Mouse (Mus musculus): Measurements from ENCODE around the gene Rhag. TPM values are rescaled to one million over a fixed set of nuclear protein-coding genes. Genes with fewer than 3 reads are reported as not detected.

Gene Rhag
- polyA plus RNA-seq, 1 experiment from 2014 or later, result 0.36 TPM

GRCm38 (mm10) chr17:40806550-40806949 lies 4.4 kb upstream of the Rhag start:
- no peaks in the 10 kb centered on the region for H3K4me1 ChIP-seq (replicated peaks; ENCODE audit: insufficient read depth, low read length)
- H3K36me3 ChIP-seq (ENCODE audit: insufficient read depth, low read length), result no peaks in the 10 kb centered on the region
- TF ChIP-seq CTCF (IDR thresholded peaks at IDR 0.05; ENCODE audit: low read depth), result no peak
- H3K4me2 ChIP-seq (ENCODE audit: low read length), result no peak overlapping the region
- H3K27me3 ChIP-seq (ENCODE audit: insufficient read depth, low read length), result no peaks in the 10 kb centered on the region
- no peaks in the 10 kb centered on the region for H3K9me3 ChIP-seq (replicated peaks; ENCODE audit: low read length)
- no peak overlapping the region for H3K27ac ChIP-seq
- no peak overlapping the region for H3K4me3 ChIP-seq (replicated peaks; ENCODE audit: low read depth, low read length)
- 37% methylated on average over 3 of the region's 3 CpGs for WGBS
- ATAC-seq (replicated peaks; ENCODE audit: low FRiP score, low read depth) (no peak), DNase-seq (ENCODE audit: low spot score) (no peak)
- H3K9ac ChIP-seq (ENCODE audit: low read depth, low read length), result no peak overlapping the region

- no peaks in the 10 kb centered on the region for H3K36me3 ChIP-seq (ENCODE audit: insufficient read depth, low read length)
- no peak for TF ChIP-seq CTCF (IDR thresholded peaks at IDR 0.05; ENCODE audit: low read depth)
- no peak within 1 kb of the TSS for H3K9ac ChIP-seq (ENCODE audit: low read depth, low read length)
- H3K4me2 ChIP-seq (ENCODE audit: low read length), result no peak within 1 kb of the TSS
- no peaks in the 10 kb centered on the region for H3K9me3 ChIP-seq (replicated peaks; ENCODE audit: low read length)
- H3K27me3 ChIP-seq (ENCODE audit: insufficient read depth, low read length), result no peaks in the 10 kb centered on the region
- H3K27ac ChIP-seq, result no peak within 1 kb of the TSS
- H3K4me1 ChIP-seq (replicated peaks; ENCODE audit: insufficient read depth, low read length), result no peaks in the 10 kb centered on the region
- DNase-seq (ENCODE audit: low spot score) (no peak), ATAC-seq (replicated peaks; ENCODE audit: low FRiP score, low read depth) (no peak)
- 22% methylated on average over 2 of the region's 2 CpGs for WGBS
- H3K4me3 ChIP-seq (replicated peaks; ENCODE audit: low read depth, low read length), result no peak within 1 kb of the TSS
Observed at GRCm38 (mm10) chr17:40806953-40807572, 3.9 kb upstream of the Rhag start, which contains the start of gene Crisp2. TSS of gene Crisp2 (minus strand) at chr17:40807003.

GRCm38 (mm10) chr17:40808071-40808470 lies 2.9 kb upstream of the Rhag start:
- no peak overlapping the region for H3K27ac ChIP-seq
- ATAC-seq (replicated peaks; ENCODE audit: low FRiP score, low read depth), result no peak
- no peak overlapping the region for H3K4me2 ChIP-seq (ENCODE audit: low read length)
- H3K4me3 ChIP-seq (replicated peaks; ENCODE audit: low read depth, low read length), result no peak overlapping the region
- no peak overlapping the region for H3K9ac ChIP-seq (ENCODE audit: low read depth, low read length)
- TF ChIP-seq CTCF (IDR thresholded peaks at IDR 0.05; ENCODE audit: low read depth), result no peak
- H3K9me3 ChIP-seq (replicated peaks; ENCODE audit: low read length), result no peaks in the 10 kb centered on the region
- H3K27me3 ChIP-seq (ENCODE audit: insufficient read depth, low read length), result no peaks in the 10 kb centered on the region
- no peak for DNase-seq (ENCODE audit: low spot score)
- H3K4me1 ChIP-seq (replicated peaks; ENCODE audit: insufficient read depth, low read length), result no peaks in the 10 kb centered on the region
- H3K36me3 ChIP-seq (ENCODE audit: insufficient read depth, low read length), result no peaks in the 10 kb centered on the region

GRCm38 (mm10) chr17:40811560-40811959 lies 634 bp downstream of the Rhag start:
- no peaks in the 10 kb centered on the region for H3K27me3 ChIP-seq (ENCODE audit: insufficient read depth, low read length)
- no peak overlapping the region for H3K9ac ChIP-seq (ENCODE audit: low read depth, low read length)
- H3K36me3 ChIP-seq (ENCODE audit: insufficient read depth, low read length), result no peaks in the 10 kb centered on the region
- WGBS, result 79% methylated on average over 1 of the region's 1 CpGs
- no peak for ATAC-seq (replicated peaks; ENCODE audit: low FRiP score, low read depth)
- no peak overlapping the region for H3K27ac ChIP-seq
- no peak overlapping the region for H3K4me3 ChIP-seq (replicated peaks; ENCODE audit: low read depth, low read length)
- no peak for TF ChIP-seq CTCF (IDR thresholded peaks at IDR 0.05; ENCODE audit: low read depth)
- no peak overlapping the region for H3K4me2 ChIP-seq (ENCODE audit: low read length)
- H3K4me1 ChIP-seq (replicated peaks; ENCODE audit: insufficient read depth, low read length), result no peaks in the 10 kb centered on the region
- H3K9me3 ChIP-seq (replicated peaks; ENCODE audit: low read length), result no peaks in the 10 kb centered on the region
- no peak for DNase-seq (ENCODE audit: low spot score)

GRCm38 (mm10) chr17:40812259-40812658 lies 1.3 kb downstream of the Rhag start:
- no peaks in the 10 kb centered on the region for H3K36me3 ChIP-seq (ENCODE audit: insufficient read depth, low read length)
- ATAC-seq (replicated peaks; ENCODE audit: low FRiP score, low read depth), result no peak
- no peak overlapping the region for H3K27ac ChIP-seq
- no peak overlapping the region for H3K4me3 ChIP-seq (replicated peaks; ENCODE audit: low read depth, low read length)
- H3K4me2 ChIP-seq (ENCODE audit: low read length), result no peak overlapping the region
- TF ChIP-seq CTCF (IDR thresholded peaks at IDR 0.05; ENCODE audit: low read depth), result no peak
- no peaks in the 10 kb centered on the region for H3K27me3 ChIP-seq (ENCODE audit: insufficient read depth, low read length)
- H3K9me3 ChIP-seq (replicated peaks; ENCODE audit: low read length), result no peaks in the 10 kb centered on the region
- H3K4me1 ChIP-seq (replicated peaks; ENCODE audit: insufficient read depth, low read length), result no peaks in the 10 kb centered on the region
- no peak for DNase-seq (ENCODE audit: low spot score)
- WGBS, result 75% methylated on average over 2 of the region's 2 CpGs
- H3K9ac ChIP-seq (ENCODE audit: low read depth, low read length), result no peak overlapping the region

- no peak overlapping the region for H3K4me3 ChIP-seq (replicated peaks; ENCODE audit: low read depth, low read length)
- H3K4me1 ChIP-seq (replicated peaks; ENCODE audit: insufficient read depth, low read length), result no peaks in the 10 kb centered on the region
- no peak for ATAC-seq (replicated peaks; ENCODE audit: low FRiP score, low read depth)
- no peaks in the 10 kb centered on the region for H3K36me3 ChIP-seq (ENCODE audit: insufficient read depth, low read length)
- no peak for TF ChIP-seq CTCF (IDR thresholded peaks at IDR 0.05; ENCODE audit: low read depth)
- no peaks in the 10 kb centered on the region for H3K27me3 ChIP-seq (ENCODE audit: insufficient read depth, low read length)
- no peaks in the 10 kb centered on the region for H3K9me3 ChIP-seq (replicated peaks; ENCODE audit: low read length)
- 70% methylated on average over 4 of the region's 4 CpGs for WGBS
- DNase-seq (ENCODE audit: low spot score), result no peak
- H3K27ac ChIP-seq, result no peak overlapping the region
- no peak overlapping the region for H3K4me2 ChIP-seq (ENCODE audit: low read length)
- H3K9ac ChIP-seq (ENCODE audit: low read depth, low read length), result no peak overlapping the region
Observed at GRCm38 (mm10) chr17:40817340-40817943, 6.5 kb downstream of the Rhag start.

Measured in kidney, postnatal 0 days (tissue).